Mouse (Mus musculus) G1E (cell line): ENCODE measurements around the gene Gm10188. TPM values are rescaled to one million over a fixed set of nuclear protein-coding genes. Genes with fewer than 3 reads are reported as not detected.

Experiments used
- ATAC-seq: 2 replicates; pipeline ENCODE4 v1.8.0; 2016; ENCODE audit warnings: mild to moderate bottlenecking; ENCODE audit not compliant: insufficient number of reproducible peaks, poor library complexity, low FRiP score, severe bottlenecking; ENCODE audit errors: extremely low read depth
- DNase-seq: peaks from one replicate; pipeline ENCODE4 v3.0.0; 2012; ENCODE audit warnings: low spot score
- H3K27me3 ChIP-seq: 2 replicates; pipeline ENCODE4 v1.6.1; 2012; ENCODE audit warnings: mild to moderate bottlenecking, low read length, inconsistent platforms; ENCODE audit not compliant: insufficient read depth
- H3K36me3 ChIP-seq: replicated peaks from 2 replicates; pipeline ENCODE3; 2012; ENCODE audit warnings: mild to moderate bottlenecking, inconsistent platforms
- H3K4me1 ChIP-seq: 2 replicates; pipeline ENCODE4 v1.6.1; 2012; ENCODE audit warnings: low read depth, low read length, inconsistent platforms, mixed read lengths; ENCODE audit not compliant: insufficient read depth
- H3K4me3 ChIP-seq: 2 replicates; pipeline ENCODE4 v1.5.1; 2012; ENCODE audit warnings: low read depth, mild to moderate bottlenecking, inconsistent platforms, low read length, moderate library complexity, mixed read lengths
- H3K9me3 ChIP-seq: replicated peaks from 2 replicates; pipeline ENCODE4 v1.6.1; 2012; ENCODE audit warnings: inconsistent platforms
- CTCF ChIP-seq: IDR thresholded peaks from 2 replicates; pipeline ENCODE4 v1.5.1; 2012; ENCODE audit warnings: low read depth, low read length, inconsistent platforms, mixed read lengths
- GATA1 ChIP-seq: IDR thresholded peaks from 2 replicates; pipeline ENCODE4 v1.6.1; 2012; ENCODE audit warnings: borderline replicate concordance, low read length, inconsistent platforms, mixed read lengths
- GATA2 ChIP-seq: IDR thresholded peaks from 2 replicates; pipeline ENCODE4 v1.6.1; 2012; ENCODE audit warnings: low read depth, low read length, inconsistent platforms, borderline replicate concordance
- POLR2AphosphoS5 ChIP-seq: IDR thresholded peaks from 2 replicates; pipeline ENCODE4 v1.6.1; 2012; ENCODE audit warnings: low read depth, low read length, inconsistent platforms; ENCODE audit not compliant: insufficient replicate concordance
- TAL1 ChIP-seq: conservative IDR thresholded peaks from 2 replicates; pipeline ENCODE4 v1.6.1; 2012; ENCODE audit warnings: low read depth, low read length, inconsistent platforms, mixed read lengths
- polyA plus RNA-seq: library from polyadenylated mRNA; stranded (reverse); fragments of >175 nt; gene quantifications from 2 replicates; pipeline ENCODE4 v1.2.3, GENCODE M21; 2012
- total RNA-seq, 2 experiments: library from RNA; stranded (forward) in 1 of 2; stranded (reverse) in 1 of 2; fragments of 200-1000 nt in 1 of 2; fragments of >200 nt in 1 of 2; fragmentation: Nextera tagmentation in 1 of 2; gene quantifications; 2 replicates each; pipeline ENCODE4 v1.2.3; 2014 to 2017

The Gm10188 gene
- total RNA-seq (2014; fragmentation: Nextera tagmentation) (not detected in 2 replicates), total RNA-seq (2017) (0.17 TPM in 1 of 2 replicates, not detected in the other), polyA plus RNA-seq (not detected in 2 replicates)

- no peak within 1 kb of the TSS for H3K4me3 ChIP-seq
- H3K9me3 ChIP-seq: no peaks in the 10 kb centered on the region
- TF ChIP-seq POLR2AphosphoS5 (no peak), GATA2 (no peak), CTCF (no peak), TAL1 (no peak), GATA1 (no peak)
- H3K27me3 ChIP-seq: peaks cover 29% of the 10 kb centered on the region
- DNase-seq: no peak
- no peaks in the 10 kb centered on the region for H3K36me3 ChIP-seq
- no peaks in the 10 kb centered on the region for H3K4me1 ChIP-seq
- no peak for ATAC-seq
These were observed at the start of gene Gm10188 for GRCm38 (mm10) chr1:132229667-132230066. Gene Gm10188 (minus strand): TSS chr1:132229767.

GRCm38 (mm10) chr1:132277124-132277523 lies 47.6 kb upstream of the Gm10188 start:
- H3K9me3 ChIP-seq: no peaks in the 10 kb centered on the region
- TF ChIP-seq GATA1 (no peak), TAL1 (no peak), POLR2AphosphoS5 (no peak)
- no peaks in the 10 kb centered on the region for H3K4me1 ChIP-seq
- DNase-seq (no peak), ATAC-seq (no peak)
- no peak overlapping the region for H3K4me3 ChIP-seq
- no peaks in the 10 kb centered on the region for H3K36me3 ChIP-seq
- H3K27me3 ChIP-seq: peaks cover 14% of the 10 kb centered on the region

- Histone ChIP-seq H3K27me3 (peaks cover 12% of the 10 kb centered on the region), H3K4me1 (no peaks in the 10 kb centered on the region), H3K9me3 (no peaks in the 10 kb centered on the region), H3K4me3 (no peak overlapping the region), H3K36me3 (no peaks in the 10 kb centered on the region)
- no peak for ATAC-seq
- no peak for DNase-seq
- TF ChIP-seq GATA1 (no peak), TAL1 (no peak), GATA2 (no peak), POLR2AphosphoS5 (no peak), CTCF (no peak)
These were observed 47.1 kb upstream of the Gm10188 start for GRCm38 (mm10) chr1:132276694-132277093.

DNA sequence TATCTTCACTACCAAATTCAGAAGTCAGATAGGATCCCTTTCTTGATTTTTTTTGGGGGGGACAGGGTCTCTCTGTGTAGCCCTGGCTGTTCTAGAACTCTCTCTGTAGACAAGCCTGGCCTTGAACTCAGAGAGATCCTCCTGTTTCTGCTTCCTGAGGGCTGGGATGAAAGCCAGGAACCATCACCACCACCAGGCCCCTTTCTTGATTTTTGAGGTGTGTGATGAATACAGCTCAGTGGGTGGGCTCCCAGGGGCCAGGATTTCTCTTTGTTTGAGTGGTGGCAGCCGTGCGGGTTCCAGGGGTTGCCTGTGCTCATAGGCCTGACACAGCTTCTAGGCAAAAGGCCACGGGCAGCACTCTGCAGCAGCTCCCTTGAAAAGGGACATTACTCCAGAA lies 41.7 kb upstream of the Gm10188 start:
- no peaks in the 10 kb centered on the region for H3K9me3 ChIP-seq
- ATAC-seq: no peak
- no peak for TF ChIP-seq GATA1
- no peak for TF ChIP-seq GATA2
- no peak for TF ChIP-seq CTCF
- TF ChIP-seq TAL1: no peak
- TF ChIP-seq POLR2AphosphoS5: no peak
- H3K4me1 ChIP-seq: peaks cover 9% of the 10 kb centered on the region
- no peaks in the 10 kb centered on the region for H3K36me3 ChIP-seq
- no peak overlapping the region for H3K4me3 ChIP-seq
- peaks cover 3% of the 10 kb centered on the region; the same call in 1 of the 2 replicates for H3K27me3 ChIP-seq
- DNase-seq: no peak

GRCm38 (mm10) chr1:132268418-132269060 lies 39.0 kb upstream of the Gm10188 start:
- ATAC-seq: no peak
- Histone ChIP-seq H3K4me1 (peaks cover 26% of the 10 kb centered on the region), H3K4me3 (no peak overlapping the region), H3K9me3 (no peaks in the 10 kb centered on the region), H3K27me3 (peaks cover 8% of the 10 kb centered on the region), H3K36me3 (no peaks in the 10 kb centered on the region)
- no peak for TF ChIP-seq TAL1
- no peak for TF ChIP-seq CTCF
- TF ChIP-seq GATA1: no peak
- no peak for TF ChIP-seq GATA2
- TF ChIP-seq POLR2AphosphoS5: no peak
- no peak for DNase-seq

DNA sequence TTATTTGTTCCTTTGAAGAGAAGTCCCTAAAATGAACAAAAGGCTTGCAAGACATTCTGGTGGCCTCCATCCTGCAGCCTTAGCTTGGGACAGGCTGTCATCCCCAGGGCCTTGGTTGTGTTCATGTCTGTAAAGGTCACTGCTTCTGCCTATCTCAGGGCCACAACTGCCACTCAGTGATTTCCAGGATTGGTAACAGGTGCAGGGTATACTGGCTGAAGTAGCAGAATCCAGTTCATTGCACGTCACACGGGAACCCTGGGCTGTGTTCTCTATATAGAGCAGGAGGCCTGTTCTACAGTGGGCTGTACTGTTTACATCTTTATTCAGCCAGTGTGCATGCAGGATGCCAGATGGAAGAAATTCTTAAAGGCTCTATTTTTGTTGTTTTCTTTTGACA lies 38.4 kb upstream of the Gm10188 start:
- no peak for ATAC-seq
- Histone ChIP-seq H3K36me3 (no peaks in the 10 kb centered on the region), H3K4me1 (peaks cover 26% of the 10 kb centered on the region), H3K27me3 (peaks cover 8% of the 10 kb centered on the region), H3K4me3 (no peak overlapping the region), H3K9me3 (no peaks in the 10 kb centered on the region)
- TF ChIP-seq GATA2 (no peak), POLR2AphosphoS5 (no peak), GATA1 (no peak)
- no peak for DNase-seq
